ENCODE assay signal across 9 mouse cellular contexts in genomic region chr6:112339016-112339415, GRCm38 (mm10). TPM values are rescaled to one million over a fixed set of nuclear protein-coding genes. Genes with fewer than 3 reads are reported as not detected.
"Had no signal": no experiment of that assay in that cellular context is flagged by ENCODE, and none has a peak within 500 bp of the region (broad histone marks: within the 10 kb centered on the region; RNA-seq: fewer than 3 reads in every experiment).

No protein-coding gene starts in this region.

- DNase-seq: lung, postnatal 14 days; right cerebral cortex, postnatal 14 days; thymus, adult 2 months; thymus, postnatal 25 days; thymus, postnatal 4 days had no signal

RNA-seq across cellular contexts. Expression of gene Ssu2, which starts 48.8 kb away (rescaled TPM):
- total RNA-seq: megakaryocyte progenitor cell, adult 5-6 weeks; midbrain, postnatal 0 days; monocyte, adult 5-6 weeks; neutrophil, adult 5-6 weeks had no signal
